Mouse (Mus musculus): ENCODE measurements around the gene Gm11032. TPM values are rescaled to one million over a fixed set of nuclear protein-coding genes. Genes with fewer than 3 reads are reported as not detected.

The Gm11032 gene
- polyA plus RNA-seq, 1 experiment from 2014 or later, result not detected

DNA sequence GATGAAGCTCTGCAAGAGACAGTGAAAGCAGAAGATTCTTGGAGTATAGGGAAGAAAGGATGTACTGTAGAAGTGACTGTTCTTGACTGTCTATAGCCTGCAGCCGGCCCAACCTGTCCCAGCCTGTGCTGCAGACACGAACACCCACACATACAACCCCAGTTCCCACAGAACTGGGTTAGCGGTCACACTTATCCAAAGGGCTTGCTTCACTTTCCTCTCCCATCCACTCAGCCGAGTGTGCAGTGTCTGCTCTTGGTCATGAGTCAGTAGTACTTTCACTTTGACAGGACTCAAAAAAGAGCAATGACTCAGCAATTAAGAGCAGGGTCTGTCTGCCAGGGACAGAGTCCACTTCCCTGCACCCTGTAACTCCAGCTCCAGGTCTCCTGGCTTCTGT lies 41.5 kb downstream of the Gm11032 start:
- no peaks in the 10 kb centered on the region for H3K4me1 ChIP-seq (ENCODE audit: control insufficient read depth, insufficient read depth, low read length)
- no peak overlapping the region for H3K4me3 ChIP-seq (ENCODE audit: low read depth, low read length)
- WGBS, result 85% methylated on average over 4 of the region's 4 CpGs
- H3K9ac ChIP-seq (ENCODE audit: low read depth, low read length), result no peak overlapping the region
- H3K27ac ChIP-seq (ENCODE audit: low read length), result no peak overlapping the region
- peaks cover 24% of the 10 kb centered on the region for H3K36me3 ChIP-seq (ENCODE audit: control insufficient read depth, insufficient read depth, low read length)
- no peak overlapping the region for H3K4me2 ChIP-seq (ENCODE audit: low read length)
- no peak for ATAC-seq
- no peaks in the 10 kb centered on the region for H3K27me3 ChIP-seq (ENCODE audit: control insufficient read depth, insufficient read depth, low read depth, low read length)
- no peaks in the 10 kb centered on the region for H3K9me3 ChIP-seq (replicated peaks; ENCODE audit: control insufficient read depth, low read length, poor library complexity, severe bottlenecking)

DNA sequence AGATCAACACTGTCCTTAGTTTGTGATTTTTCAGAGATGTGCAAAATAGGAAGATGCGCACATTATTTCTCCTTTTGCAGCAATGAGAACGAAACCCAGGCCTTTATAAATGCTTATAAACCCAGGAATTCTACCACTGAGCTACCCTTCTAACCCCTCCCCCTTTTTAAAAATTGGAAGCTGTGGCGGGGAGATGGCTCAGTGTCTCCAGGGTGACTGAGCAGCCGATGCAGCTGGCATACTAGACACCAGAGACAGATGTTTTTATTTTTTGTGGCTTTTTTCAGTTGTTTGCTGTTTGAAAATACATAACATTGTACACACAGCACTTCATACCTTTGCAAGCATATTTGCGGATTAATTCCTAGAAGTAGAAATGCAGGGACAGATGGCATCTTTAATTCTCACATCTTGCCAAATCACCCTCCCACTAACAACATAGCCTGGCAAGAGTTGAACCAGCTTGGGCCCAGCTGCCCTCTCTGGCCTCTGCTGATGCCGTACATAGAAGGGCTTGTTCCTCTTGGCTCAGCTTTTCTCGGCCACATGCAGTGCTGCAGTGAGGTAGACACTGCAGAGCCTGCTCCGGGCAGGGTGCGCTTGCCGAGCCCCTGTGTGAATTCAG lies 42.1 kb downstream of the Gm11032 start:
- ATAC-seq, result no peak
- H3K27me3 ChIP-seq (ENCODE audit: control insufficient read depth, insufficient read depth, low read depth, low read length), result no peaks in the 10 kb centered on the region
- 78% methylated on average over 10 of the region's 10 CpGs for WGBS
- no peak overlapping the region for H3K27ac ChIP-seq (ENCODE audit: low read length)
- no peak overlapping the region for H3K4me3 ChIP-seq (ENCODE audit: low read depth, low read length)
- H3K9ac ChIP-seq (ENCODE audit: low read depth, low read length), result no peak overlapping the region
- peaks cover 24% of the 10 kb centered on the region for H3K36me3 ChIP-seq (ENCODE audit: control insufficient read depth, insufficient read depth, low read length)
- no peaks in the 10 kb centered on the region for H3K9me3 ChIP-seq (replicated peaks; ENCODE audit: control insufficient read depth, low read length, poor library complexity, severe bottlenecking)
- H3K4me1 ChIP-seq (ENCODE audit: control insufficient read depth, insufficient read depth, low read length), result no peaks in the 10 kb centered on the region
- no peak overlapping the region for H3K4me2 ChIP-seq (ENCODE audit: low read length)

DNA sequence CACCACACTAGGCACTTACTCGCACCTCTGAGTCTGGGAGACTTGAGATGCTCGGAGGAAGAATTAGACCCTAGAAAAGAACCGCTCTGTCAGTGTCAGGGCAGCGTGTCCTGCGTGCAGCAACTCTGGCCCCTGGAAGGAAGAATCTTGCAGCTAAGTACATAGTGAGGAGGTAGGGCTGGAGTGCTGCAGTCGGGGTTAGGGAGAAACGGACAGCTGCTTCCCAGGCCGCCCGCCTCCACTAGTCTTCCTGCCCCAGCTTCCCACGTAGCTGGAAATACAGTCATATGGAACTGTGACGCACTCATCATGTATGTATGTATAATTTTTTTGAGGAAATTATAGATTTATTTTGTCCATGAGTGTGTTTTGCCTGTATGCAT lies 42.6 kb downstream of the Gm11032 start:
- 87% methylated on average over 11 of the region's 11 CpGs for WGBS
- no peaks in the 10 kb centered on the region for H3K4me1 ChIP-seq (ENCODE audit: control insufficient read depth, insufficient read depth, low read length)
- H3K4me3 ChIP-seq (ENCODE audit: low read depth, low read length), result no peak overlapping the region
- no peaks in the 10 kb centered on the region for H3K27me3 ChIP-seq (ENCODE audit: control insufficient read depth, insufficient read depth, low read depth, low read length)
- ATAC-seq, result no peak
- peaks cover 24% of the 10 kb centered on the region for H3K36me3 ChIP-seq (ENCODE audit: control insufficient read depth, insufficient read depth, low read length)
- no peak overlapping the region for H3K9ac ChIP-seq (ENCODE audit: low read depth, low read length)
- no peak overlapping the region for H3K27ac ChIP-seq (ENCODE audit: low read length)
- H3K4me2 ChIP-seq (ENCODE audit: low read length), result no peak overlapping the region
- no peaks in the 10 kb centered on the region for H3K9me3 ChIP-seq (replicated peaks; ENCODE audit: control insufficient read depth, low read length, poor library complexity, severe bottlenecking)

Other genes with a start within 250 kb of the Gm11032 start
- gene Hormad2, start 179.0 kb upstream of the Gm11032 start, polyA plus RNA-seq (2015; fragmentation: Nextera tagmentation; extraction: Ambion mirVana), result 0.09 and 0.34 TPM in 2 replicates
- gene Mtmr3, start 25.2 kb upstream of the Gm11032 start, polyA plus RNA-seq (2015; fragmentation: Nextera tagmentation; extraction: Ambion mirVana), result 34.7 and 36.2 TPM in 2 replicates
- 20.5 and 22.1 TPM in 2 replicates for gene Ascc2, start 17.7 kb downstream of the Gm11032 start, polyA plus RNA-seq (2015; fragmentation: Nextera tagmentation; extraction: Ambion mirVana)
- 525 and 569 TPM in 2 replicates for gene Uqcr10, start 84.3 kb downstream of the Gm11032 start, polyA plus RNA-seq (2015; fragmentation: Nextera tagmentation; extraction: Ambion mirVana)
- gene Zmat5, start 84.6 kb downstream of the Gm11032 start, polyA plus RNA-seq (2015; fragmentation: Nextera tagmentation; extraction: Ambion mirVana), result 49.4 and 51.3 TPM in 2 replicates
- 1.1 and 1.2 TPM in 2 replicates for gene Cabp7, start 126.7 kb downstream of the Gm11032 start, polyA plus RNA-seq (2015; fragmentation: Nextera tagmentation; extraction: Ambion mirVana)
- 63.3 and 68.6 TPM in 2 replicates for gene Nf2, start 229.5 kb downstream of the Gm11032 start, polyA plus RNA-seq (2015; fragmentation: Nextera tagmentation; extraction: Ambion mirVana)

Measured in midbrain, embryonic 16.5 days (tissue).